Mouse (Mus musculus) lung, postnatal 25 days (tissue): Measurements from ENCODE around the gene Dnase1l2.
A peak's percentile ranks its signal among the peaks of the same experiment; 100 is the strongest.
"Not testable (repeated sequence)": the region's sequence is repeated elsewhere in the genome, so short reads cannot be mapped to it uniquely, and the experiment has no call there.

ENCODE experiments used
- DNase-seq: peaks from one replicate; pipeline ENCODE4 v3.0.0; 2022; ENCODE audit warnings: low spot score

Dnase1l2 gene

DNA sequence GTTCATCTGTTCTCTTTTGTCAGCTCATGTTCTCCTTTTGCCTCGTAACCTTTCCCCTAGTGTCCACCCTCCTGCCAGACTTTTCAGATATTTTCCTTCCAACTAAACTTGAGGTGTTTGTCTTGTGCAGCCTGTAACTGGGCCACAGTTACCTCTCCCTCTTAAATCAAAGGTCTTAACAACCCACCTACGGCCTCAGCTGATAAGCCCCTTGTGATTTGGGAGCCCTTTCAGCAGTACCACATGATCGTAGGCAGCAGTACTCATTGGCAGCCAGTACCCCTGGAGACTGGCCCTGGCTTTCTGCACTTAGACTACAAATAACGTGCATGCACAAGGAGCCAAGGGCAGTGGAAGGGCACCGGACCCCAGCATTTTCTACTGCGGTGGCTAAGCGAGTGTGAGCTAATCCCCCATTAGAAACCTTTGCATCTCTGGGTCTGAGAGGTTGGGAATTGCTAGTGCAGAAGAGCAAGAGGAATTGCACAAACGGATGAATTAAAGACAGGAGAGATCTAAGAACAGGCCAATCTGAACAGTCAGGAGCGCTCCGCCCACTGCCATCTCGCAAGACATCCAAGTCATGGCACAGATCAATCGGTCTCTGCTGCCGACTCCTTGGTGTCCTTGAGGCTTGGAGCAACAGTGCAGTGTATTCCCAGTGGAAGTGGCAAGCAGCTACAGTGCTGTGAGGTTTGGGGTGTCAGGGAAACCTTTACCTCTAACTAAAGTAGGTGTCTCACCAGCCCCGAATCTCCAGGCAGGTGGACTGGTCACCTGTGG lies 13.5 kb downstream of the Dnase1l2 start:
- DNase-seq = no peak

GRCm38 (mm10) chr17:24427170-24427557 lies 15.7 kb downstream of the Dnase1l2 start:
- DNase-seq = no peak

- DNase-seq = peak; percentile 98
These were observed 16.3 kb downstream of the Dnase1l2 start, which contains the start of gene Eci1 for GRCm38 (mm10) chr17:24426471-24427169. Eci1 (plus strand) TSS chr17:24426641.

DNA sequence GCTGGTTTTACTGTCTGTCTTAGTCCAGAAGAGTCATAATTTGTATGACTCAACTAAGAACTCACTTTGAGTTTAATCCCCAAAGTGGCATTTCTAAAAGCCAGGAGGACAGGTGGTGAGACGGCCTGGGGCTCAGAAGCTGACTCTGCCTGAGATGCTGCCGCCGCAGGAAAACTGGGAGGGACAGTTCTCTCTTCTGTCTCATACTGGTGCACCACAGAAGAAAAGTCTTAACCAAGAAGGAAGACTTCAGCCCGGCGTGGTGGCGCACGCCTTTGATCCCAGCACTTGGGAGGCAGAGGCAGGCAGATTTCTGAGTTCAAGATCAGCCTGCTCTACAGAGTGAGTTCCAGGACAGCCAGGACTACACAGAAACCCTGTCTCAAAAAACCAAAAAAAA lies 17.0 kb downstream of the Dnase1l2 start:
- DNase-seq = no peak

DNA sequence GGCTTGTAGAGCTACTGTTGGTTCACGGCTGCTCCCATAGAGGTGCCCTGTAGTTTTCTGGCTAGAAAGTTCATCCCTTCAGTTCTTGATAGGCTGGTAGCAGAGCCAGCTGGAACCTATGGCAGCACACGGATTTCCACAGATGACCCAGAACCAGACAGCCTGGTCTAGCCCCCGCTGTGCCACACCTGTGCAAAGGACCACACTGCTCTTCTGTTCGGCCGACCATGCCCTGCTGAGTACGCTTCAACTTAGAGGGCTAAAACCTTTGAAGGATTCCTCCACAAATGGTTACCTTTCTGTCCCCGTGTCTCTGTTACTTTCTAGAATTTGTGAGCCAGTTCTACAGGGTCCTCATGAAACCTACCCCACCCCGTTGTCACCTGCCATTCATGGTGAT lies 17.6 kb downstream of the Dnase1l2 start:
- DNase-seq = not testable (repeated sequence)

GRCm38 (mm10) chr17:24424489-24424888 lies 18.4 kb downstream of the Dnase1l2 start:
- DNase-seq = no peak

DNA sequence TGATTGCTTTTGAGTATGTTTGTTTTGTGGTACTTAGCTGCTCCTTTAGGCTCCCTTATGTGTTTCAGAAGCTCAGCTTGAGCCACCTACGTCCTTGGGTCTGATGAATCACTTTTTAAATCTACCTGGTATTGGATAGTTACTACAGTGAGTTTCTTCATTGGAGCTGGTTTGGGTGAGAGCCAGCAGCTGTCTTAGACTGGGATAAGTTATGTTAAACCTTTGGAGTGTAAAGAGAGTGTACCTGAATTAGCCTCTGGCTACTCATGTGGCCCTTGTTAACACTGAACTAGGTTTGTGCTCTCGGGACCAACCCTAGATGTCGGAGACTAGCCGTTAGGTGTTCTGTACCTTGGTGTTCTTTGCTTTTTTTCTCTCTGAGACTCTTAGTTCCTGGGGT lies 19.8 kb downstream of the Dnase1l2 start:
- no peak for DNase-seq

GRCm38 (mm10) chr17:24416051-24416652 lies 26.8 kb downstream of the Dnase1l2 start:
- no peak for DNase-seq

- no peak for DNase-seq
These were observed 27.9 kb downstream of the Dnase1l2 start for GRCm38 (mm10) chr17:24415011-24415410.

DNA sequence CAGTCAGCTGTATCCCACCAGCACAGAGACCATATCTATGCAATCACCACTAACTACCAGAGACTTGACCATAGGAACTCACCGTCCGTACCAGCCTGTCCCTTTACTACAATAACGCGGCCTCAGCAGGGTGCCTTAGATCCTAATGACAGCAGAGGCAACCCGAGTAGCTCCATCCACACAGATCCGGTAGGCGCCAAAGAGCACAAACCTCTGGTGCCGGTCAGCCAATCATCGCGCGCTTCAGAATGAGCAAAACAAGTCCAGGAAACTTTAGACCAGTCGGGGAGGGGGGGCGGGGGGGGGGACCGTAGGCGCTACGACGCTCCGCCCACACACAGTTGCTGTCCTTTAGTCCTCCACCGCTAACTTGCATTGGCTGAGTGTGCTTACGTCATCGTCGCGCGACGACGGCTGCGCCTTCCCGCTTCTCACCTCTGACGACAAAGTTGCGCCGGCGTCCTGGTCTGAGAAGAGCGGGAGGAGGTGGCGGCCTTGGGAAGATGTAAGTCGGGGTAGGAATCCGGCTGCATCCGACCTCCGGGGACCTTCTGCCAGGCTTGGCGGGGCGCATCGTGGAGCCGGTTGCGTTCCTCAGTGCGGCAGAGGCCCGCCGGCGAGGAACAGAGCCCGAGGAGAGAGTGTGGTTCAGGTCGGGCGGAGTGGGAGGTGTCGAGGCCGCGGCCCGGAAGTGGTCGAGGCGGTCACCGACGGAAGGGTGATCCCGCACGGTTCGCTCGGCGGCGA lies 28.5 kb downstream of the Dnase1l2 start, which contains the start of gene Rnps1:
TSS of gene Rnps1 (plus strand) at position 336 of the 747 bp plus-strand sequence.
- peak; percentile 93 for DNase-seq

DNA sequence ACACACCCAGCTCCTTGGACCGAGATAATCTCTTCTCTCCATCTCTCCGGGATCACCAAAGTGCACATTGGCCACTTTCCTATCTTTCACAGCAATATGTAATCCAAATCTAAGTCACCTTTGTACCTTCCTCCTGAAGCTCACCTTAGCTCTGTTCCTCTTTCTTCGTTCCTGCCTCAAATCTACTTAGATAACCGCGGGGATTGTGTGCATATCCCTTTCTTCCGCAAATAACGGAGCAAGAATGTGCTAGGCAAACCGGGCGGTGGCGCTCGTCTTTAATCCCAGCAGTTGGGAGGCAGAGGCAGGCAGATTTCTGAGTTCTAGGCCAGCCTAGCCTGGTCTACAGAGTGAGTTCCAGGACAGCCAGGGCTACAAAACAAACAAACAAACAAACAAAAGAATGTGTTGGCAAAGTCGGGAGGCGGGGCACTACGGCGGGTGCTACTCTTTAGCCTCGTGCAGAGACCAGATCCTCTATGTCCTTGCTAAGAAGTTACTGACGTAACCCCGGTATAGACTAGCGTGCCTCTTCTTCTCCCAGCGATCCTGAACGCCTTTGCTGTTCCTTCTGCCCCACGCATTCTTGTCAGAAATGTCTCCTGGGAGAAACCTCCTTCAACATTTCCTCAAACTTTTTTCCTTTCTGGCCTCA lies 29.2 kb downstream of the Dnase1l2 start:
- DNase-seq = no peak

DNA sequence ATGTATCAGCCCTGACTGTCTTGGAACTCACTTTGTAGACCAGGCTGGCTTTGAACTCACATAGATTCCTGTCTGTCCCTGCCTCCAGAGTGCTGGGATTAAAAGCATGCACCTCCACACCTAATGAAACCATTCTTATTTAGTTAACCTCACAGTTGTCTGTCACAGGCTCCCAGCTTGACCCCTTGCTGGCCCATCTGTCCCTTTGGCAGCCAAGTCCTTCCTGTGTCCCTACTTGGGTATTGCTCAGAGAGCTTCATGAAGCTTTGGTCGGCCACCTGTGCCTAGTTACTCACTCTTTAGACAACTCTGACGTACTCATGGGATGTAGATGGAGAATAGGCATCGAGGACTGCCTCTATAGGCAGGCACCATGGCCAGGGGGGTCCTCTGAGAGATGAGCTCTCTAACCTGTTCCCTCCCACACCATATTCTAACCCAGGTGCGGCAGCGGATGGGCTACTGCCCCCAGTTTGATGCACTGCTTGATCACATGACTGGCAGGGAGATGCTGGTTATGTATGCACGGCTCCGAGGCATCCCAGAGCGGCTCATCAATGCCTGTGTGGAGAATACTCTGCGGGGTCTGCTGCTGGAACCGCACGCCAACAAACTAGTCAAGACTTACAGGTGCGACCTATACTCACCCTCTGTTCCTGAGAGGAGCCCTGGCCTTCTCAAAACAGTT lies 35.6 kb downstream of the Dnase1l2 start:
- no peak for DNase-seq

- no peak for DNase-seq
These were observed 40.5 kb downstream of the Dnase1l2 start for GRCm38 (mm10) chr17:24402371-24402770.

DNA sequence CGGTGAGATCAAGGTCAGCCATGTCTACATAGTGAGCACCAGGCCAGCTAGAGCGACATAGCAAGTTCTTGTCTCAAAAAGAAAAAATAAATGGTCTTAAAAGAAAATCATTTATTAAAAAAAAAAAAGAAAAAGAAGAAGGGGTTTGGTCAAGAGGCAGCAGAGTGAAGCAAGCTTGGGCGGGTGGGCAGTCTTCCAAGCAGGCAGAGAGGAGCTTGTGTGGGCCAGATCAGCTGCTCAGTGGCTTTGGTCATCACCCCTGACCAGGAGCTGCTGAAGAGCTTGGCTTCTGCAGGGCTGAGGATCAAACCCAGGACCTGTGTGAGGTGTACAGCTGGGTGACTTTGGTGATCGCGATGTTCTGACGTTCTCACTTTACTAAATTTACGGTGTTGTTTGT lies 48.4 kb downstream of the Dnase1l2 start:
- DNase-seq = no peak

GRCm38 (mm10) chr17:24393527-24393926 lies 49.4 kb downstream of the Dnase1l2 start:
- DNase-seq = no peak

GRCm38 (mm10) chr17:24391149-24391548 lies 51.8 kb downstream of the Dnase1l2 start:
- no peak for DNase-seq
